Mouse (Mus musculus) small intestine, adult 2 months (tissue): ENCODE measurements around the gene Haghl.

ENCODE experiments used
- CTCF ChIP-seq: fragments of 200-500 bp; IDR thresholded peaks from 2 replicates; pipeline ENCODE4 v1.5.1; 2012; ENCODE audit warnings: low read depth, mild to moderate bottlenecking, control low read depth, inconsistent platforms, low read length, moderate library complexity, mixed read lengths; ENCODE audit not compliant: insufficient replicate concordance, insufficient read length; ENCODE audit errors: extremely low read depth
- POLR2A ChIP-seq: fragments of 200-500 bp; IDR thresholded peaks from 2 replicates; pipeline ENCODE4 v1.6.1; 2012; ENCODE audit warnings: low read depth, mild to moderate bottlenecking, control low read depth, inconsistent platforms, low read length, moderate library complexity

DNA sequence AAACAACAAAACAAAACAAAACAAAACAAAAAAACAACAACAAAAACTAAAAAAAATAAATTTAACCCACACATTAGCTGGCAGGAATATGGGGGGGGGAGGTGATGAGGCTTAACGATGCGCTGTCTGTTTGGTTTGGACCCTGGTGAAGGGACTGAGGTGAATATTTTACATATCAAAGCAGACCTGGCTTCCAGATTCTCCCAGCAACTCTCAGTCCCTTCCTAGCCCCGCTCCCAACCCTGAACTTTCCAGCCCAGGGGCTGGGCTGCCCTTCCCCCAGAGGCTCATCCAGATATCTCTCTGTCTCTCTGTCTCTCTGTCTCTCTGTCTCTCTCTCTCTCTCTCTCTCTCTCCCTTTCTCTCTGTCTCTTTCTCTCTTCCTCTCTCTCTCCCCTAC, 22.9 kb downstream of the Haghl start:
- TF ChIP-seq CTCF: no peak
- no peak for TF ChIP-seq POLR2A
